Mouse (Mus musculus): Measurements from ENCODE around the gene Slc35b1. TPM values are rescaled to one million over a fixed set of nuclear protein-coding genes. Genes with fewer than 3 reads are reported as not detected.
A peak's percentile ranks its signal among the peaks of the same experiment; 100 is the strongest.

Slc35b1 gene
- polyA plus RNA-seq, 1 experiment: 77.9 TPM

DNA sequence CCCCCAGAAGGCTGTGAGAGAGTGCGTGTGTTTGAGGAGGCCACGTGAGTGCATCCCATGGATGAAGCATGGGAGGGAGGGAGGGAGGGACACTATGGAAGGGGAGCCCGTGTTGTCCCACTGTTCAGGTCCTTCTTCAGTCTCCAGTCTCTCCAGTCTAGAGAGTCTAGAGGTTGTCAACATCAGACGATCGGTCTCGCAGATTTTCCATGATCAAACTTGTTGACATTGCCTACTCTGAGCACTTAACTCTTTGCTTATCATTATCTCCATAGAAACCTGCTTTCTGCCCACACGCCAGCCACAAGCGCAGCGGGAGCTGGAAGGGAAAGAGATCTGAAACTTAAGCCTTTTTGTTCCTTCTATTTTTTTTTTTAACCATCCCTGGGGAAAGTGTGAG lies 5.6 kb upstream of the Slc35b1 start:
- H3K27ac ChIP-seq (ENCODE audit: insufficient read depth, low read length): no peak overlapping the region
- TF ChIP-seq POLR2A (IDR thresholded peaks at IDR 0.05; ENCODE audit: extremely low read depth, insufficient read depth, low read length) (no peak), CTCF (IDR thresholded peaks at IDR 0.05; ENCODE audit: extremely low read depth, insufficient read depth, low read length) (no peak)
- peaks cover 4% of the 10 kb centered on the region; the same call in 1 of the 2 replicates for H3K4me1 ChIP-seq (ENCODE audit: control insufficient read depth, insufficient read depth, low read length)
- no peak overlapping the region for H3K4me3 ChIP-seq (ENCODE audit: insufficient read depth, low read length)

DNA sequence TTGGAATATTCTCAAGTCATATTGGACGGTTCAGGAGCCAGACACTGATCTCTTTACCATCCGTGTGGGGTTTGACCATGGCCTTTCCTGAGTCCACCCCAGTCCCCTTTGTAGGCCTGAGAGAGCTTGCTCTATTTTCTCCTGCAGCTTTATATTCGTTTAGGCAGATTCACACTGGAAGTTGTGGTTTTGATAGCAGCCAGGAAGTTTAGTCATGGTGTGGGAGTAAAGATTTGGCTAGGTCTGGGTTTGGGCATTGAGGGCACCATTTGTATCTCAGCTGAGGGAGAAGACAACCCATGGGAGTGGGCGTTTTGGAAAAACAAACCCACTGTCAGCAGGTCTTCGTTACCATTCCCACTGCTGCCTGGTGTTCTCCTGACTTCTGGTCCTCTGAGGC lies 4.9 kb upstream of the Slc35b1 start:
- H3K27ac ChIP-seq (ENCODE audit: insufficient read depth, low read length): no peak overlapping the region
- H3K4me3 ChIP-seq (ENCODE audit: insufficient read depth, low read length): no peak overlapping the region
- H3K4me1 ChIP-seq (ENCODE audit: control insufficient read depth, insufficient read depth, low read length): peaks cover 4% of the 10 kb centered on the region; the same call in 1 of the 2 replicates
- TF ChIP-seq CTCF (IDR thresholded peaks at IDR 0.05; ENCODE audit: extremely low read depth, insufficient read depth, low read length) (no peak), POLR2A (IDR thresholded peaks at IDR 0.05; ENCODE audit: extremely low read depth, insufficient read depth, low read length) (no peak)

DNA sequence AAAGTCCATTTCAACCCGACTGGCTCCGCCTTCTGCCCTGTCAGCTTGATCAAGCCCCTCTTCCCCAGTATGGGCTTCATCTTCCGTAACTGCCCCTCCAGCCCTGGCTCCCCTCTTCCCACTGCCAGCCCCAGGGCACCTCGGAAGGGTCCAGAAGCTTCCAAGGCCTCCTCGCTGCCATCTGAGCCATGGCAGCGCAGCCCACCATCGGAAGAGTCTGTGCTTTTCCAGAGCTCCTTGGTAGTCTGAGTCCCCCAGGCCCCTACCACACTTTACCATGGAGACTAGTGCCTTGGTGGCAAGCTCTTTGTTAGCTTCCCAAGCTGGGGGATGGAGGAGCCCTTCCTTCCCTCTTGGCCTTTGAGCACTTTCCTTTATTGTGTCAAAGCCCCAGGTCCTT lies 3.8 kb upstream of the Slc35b1 start:
- Histone ChIP-seq H3K4me1 (ENCODE audit: control insufficient read depth, insufficient read depth, low read length) (peaks cover 4% of the 10 kb centered on the region; the same call in 1 of the 2 replicates), H3K4me3 (ENCODE audit: insufficient read depth, low read length) (no peak overlapping the region), H3K27ac (ENCODE audit: insufficient read depth, low read length) (no peak overlapping the region)
- no peak for TF ChIP-seq CTCF (IDR thresholded peaks at IDR 0.05; ENCODE audit: extremely low read depth, insufficient read depth, low read length)
- TF ChIP-seq POLR2A (IDR thresholded peaks at IDR 0.05; ENCODE audit: extremely low read depth, insufficient read depth, low read length): no peak

DNA sequence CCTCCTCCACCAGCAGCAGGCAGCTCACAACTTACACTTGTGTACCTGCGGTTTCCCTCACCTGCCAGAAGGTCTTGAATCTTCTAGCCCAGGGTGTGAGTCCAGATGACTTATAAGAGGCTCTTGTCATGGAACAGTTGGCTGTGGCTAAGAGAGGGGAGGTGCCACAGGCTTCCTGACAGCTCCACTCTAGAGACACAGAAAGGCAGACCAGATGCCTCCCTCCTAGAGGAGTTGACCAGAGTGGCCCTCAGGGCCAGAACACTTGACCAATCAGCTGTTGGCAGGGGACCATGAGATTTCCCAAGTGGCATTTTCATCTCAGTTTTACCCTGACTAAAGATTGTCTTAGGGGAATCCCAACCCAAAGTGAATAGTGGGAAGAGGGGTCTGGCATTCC lies 3.3 kb upstream of the Slc35b1 start:
- Histone ChIP-seq H3K27ac (ENCODE audit: insufficient read depth, low read length) (no peak overlapping the region), H3K4me3 (ENCODE audit: insufficient read depth, low read length) (no peak overlapping the region), H3K4me1 (ENCODE audit: control insufficient read depth, insufficient read depth, low read length) (peaks cover 4% of the 10 kb centered on the region; the same call in 1 of the 2 replicates)
- TF ChIP-seq CTCF (IDR thresholded peaks at IDR 0.05; ENCODE audit: extremely low read depth, insufficient read depth, low read length) (no peak), POLR2A (IDR thresholded peaks at IDR 0.05; ENCODE audit: extremely low read depth, insufficient read depth, low read length) (no peak)

DNA sequence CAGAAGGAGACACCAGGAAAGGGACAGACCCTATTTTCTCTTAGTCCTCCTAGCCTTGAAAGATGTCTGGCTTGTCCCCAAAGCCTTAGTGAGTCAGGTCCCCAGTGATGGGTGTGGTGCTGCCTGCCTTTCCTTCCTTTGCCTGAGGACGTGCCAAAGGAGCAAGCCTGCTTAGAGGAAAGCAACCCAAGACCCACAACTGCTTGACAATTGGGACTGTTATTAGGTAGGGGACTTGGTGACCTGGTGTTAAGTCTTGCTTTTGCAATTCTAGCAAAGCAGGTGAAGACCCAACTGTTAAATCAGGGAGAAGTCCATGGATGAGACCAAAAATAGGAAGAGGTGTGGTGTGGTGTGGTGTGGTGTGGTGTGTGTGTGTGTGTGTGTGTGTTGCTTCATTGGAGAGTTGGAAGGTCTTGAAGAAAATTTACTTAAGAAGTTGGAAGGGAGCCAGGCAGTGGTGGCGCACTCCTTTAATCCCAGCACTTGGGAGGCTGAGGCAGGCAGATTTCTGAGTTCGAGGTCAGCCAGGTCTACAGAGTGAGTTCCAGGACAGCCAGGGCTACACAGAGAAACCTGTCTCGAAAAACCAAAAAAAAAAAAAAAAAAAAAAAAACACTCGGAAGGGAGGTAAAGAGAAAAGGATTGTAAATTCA lies 1.0 kb upstream of the Slc35b1 start:
- H3K4me1 ChIP-seq (ENCODE audit: control insufficient read depth, insufficient read depth, low read length): peaks cover 5% of the 10 kb centered on the region; the same call in 1 of the 2 replicates
- H3K27ac ChIP-seq (ENCODE audit: insufficient read depth, low read length): no peak overlapping the region
- no peak overlapping the region for H3K4me3 ChIP-seq (ENCODE audit: insufficient read depth, low read length)
- no peak for TF ChIP-seq CTCF (IDR thresholded peaks at IDR 0.05; ENCODE audit: extremely low read depth, insufficient read depth, low read length)
- TF ChIP-seq POLR2A (IDR thresholded peaks at IDR 0.05; ENCODE audit: extremely low read depth, insufficient read depth, low read length): no peak

DNA sequence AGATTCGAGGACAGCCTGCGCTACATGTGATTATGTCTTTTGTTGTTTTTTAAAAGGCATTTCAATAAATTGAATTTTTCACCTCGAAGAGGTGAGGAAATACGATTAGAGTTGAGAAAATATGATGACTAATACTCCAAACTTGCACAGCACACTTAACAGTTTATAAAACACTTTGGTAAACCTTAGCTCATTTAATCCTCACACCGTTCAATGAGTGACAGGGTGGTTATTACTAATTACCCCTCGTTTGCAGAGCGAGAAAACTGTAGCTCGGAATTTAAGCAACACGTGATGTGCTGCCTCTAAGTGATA lies 531 bp upstream of the Slc35b1 start:
- Histone ChIP-seq H3K27ac (ENCODE audit: insufficient read depth, low read length) (no peak overlapping the region), H3K4me1 (ENCODE audit: control insufficient read depth, insufficient read depth, low read length) (peaks cover 5% of the 10 kb centered on the region; the same call in 1 of the 2 replicates), H3K4me3 (ENCODE audit: insufficient read depth, low read length) (peak overlapping the region; percentile 93; the same call in 1 of the 2 replicates)
- TF ChIP-seq POLR2A (IDR thresholded peaks at IDR 0.05; ENCODE audit: extremely low read depth, insufficient read depth, low read length) (no peak), CTCF (IDR thresholded peaks at IDR 0.05; ENCODE audit: extremely low read depth, insufficient read depth, low read length) (no peak)

DNA sequence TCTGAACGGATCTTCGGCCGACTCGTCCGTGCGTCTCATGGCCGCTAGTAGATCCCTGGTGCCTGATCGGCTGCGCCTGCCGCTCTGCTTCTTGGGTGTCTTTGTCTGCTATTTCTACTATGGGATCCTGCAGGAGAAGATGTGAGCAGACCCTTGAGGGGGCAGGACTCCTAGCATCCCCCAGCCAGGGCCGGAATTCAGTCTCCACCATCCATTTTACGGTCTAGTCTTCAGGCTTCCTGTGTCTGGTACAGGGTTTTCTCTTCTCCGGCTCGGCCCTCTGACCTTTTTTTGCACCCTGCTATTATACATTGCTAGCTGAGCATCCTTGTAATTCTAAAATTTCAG lies 455 bp downstream of the Slc35b1 start:
- TF ChIP-seq POLR2A (IDR thresholded peaks at IDR 0.05; ENCODE audit: extremely low read depth, insufficient read depth, low read length) (no peak), CTCF (IDR thresholded peaks at IDR 0.05; ENCODE audit: extremely low read depth, insufficient read depth, low read length) (no peak)
- Histone ChIP-seq H3K4me1 (ENCODE audit: control insufficient read depth, insufficient read depth, low read length) (peaks cover 3% of the 10 kb centered on the region; the same call in 1 of the 2 replicates), H3K4me3 (ENCODE audit: insufficient read depth, low read length) (peak overlapping the region; percentile 93), H3K27ac (ENCODE audit: insufficient read depth, low read length) (peak overlapping the region; percentile 99)

DNA sequence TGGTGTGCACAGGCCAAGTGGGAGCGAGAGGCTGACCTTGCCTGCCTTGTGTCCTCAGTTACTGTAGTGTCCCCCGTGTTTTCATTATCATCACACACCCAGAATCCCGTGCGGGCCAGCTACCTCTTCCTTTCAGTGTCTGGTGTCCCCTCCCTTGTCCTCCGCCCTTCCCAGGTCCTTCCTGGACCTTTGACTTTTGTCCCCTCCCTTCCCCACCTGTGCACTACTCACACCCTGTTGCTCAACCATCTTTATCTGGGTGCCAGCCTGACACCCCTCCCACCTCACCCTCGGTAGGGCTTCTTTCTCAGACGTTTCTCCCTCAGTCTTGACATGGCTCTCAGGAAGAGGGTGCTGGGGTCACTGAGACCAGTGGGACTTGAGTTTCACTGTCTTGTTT lies 2.9 kb downstream of the Slc35b1 start:
- TF ChIP-seq CTCF (IDR thresholded peaks at IDR 0.05; ENCODE audit: extremely low read depth, insufficient read depth, low read length) (no peak), POLR2A (IDR thresholded peaks at IDR 0.05; ENCODE audit: extremely low read depth, insufficient read depth, low read length) (no peak)
- Histone ChIP-seq H3K27ac (ENCODE audit: insufficient read depth, low read length) (no peak overlapping the region), H3K4me3 (ENCODE audit: insufficient read depth, low read length) (no peak overlapping the region), H3K4me1 (ENCODE audit: control insufficient read depth, insufficient read depth, low read length) (peaks cover 3% of the 10 kb centered on the region; the same call in 1 of the 2 replicates)

DNA sequence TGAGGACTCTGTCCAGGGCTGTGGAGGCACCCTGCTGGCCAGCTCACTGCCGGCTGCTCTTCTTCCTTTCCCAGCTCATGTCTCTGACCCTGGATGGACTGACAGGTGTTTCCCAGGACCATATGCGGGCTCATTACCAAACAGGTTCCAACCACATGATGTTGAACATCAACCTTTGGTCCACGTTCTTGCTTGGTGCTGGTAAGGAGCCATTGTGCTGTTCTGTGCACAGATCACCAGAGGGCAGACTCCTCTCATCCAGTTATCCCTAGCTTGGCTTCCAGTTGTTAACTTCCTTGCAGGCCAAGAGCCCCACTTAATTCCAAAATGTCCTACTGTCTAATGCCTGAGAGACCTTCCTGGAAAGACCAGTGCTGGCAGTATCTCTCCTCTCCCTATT lies 4.5 kb downstream of the Slc35b1 start:
- H3K4me1 ChIP-seq (ENCODE audit: control insufficient read depth, insufficient read depth, low read length): peaks cover 3% of the 10 kb centered on the region; the same call in 1 of the 2 replicates
- no peak overlapping the region for H3K27ac ChIP-seq (ENCODE audit: insufficient read depth, low read length)
- no peak for TF ChIP-seq POLR2A (IDR thresholded peaks at IDR 0.05; ENCODE audit: extremely low read depth, insufficient read depth, low read length)
- TF ChIP-seq CTCF (IDR thresholded peaks at IDR 0.05; ENCODE audit: extremely low read depth, insufficient read depth, low read length): peak; percentile 71
- H3K4me3 ChIP-seq (ENCODE audit: insufficient read depth, low read length): no peak overlapping the region

DNA sequence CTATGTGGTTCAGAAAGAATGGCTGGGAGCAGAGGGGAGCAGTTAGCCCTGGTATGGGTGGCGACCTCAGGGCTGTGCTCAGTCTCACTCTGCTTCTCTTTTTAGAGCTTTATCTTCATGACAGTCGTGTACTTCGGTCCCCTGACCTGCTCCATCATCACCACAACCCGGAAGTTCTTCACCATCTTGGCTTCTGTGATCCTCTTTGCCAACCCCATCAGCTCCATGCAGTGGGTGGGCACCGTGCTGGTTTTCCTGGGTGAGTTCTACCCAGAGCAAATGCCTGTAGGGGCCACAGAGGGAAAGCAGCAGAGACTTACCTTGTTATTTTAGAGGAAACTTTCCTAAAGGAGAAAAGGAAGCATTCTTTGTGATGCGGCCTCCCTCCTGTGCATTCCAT lies 5.9 kb downstream of the Slc35b1 start:
- Histone ChIP-seq H3K27ac (ENCODE audit: insufficient read depth, low read length) (no peak overlapping the region), H3K4me3 (ENCODE audit: insufficient read depth, low read length) (no peak overlapping the region), H3K4me1 (ENCODE audit: control insufficient read depth, insufficient read depth, low read length) (peaks cover 3% of the 10 kb centered on the region; the same call in 1 of the 2 replicates)
- TF ChIP-seq POLR2A (IDR thresholded peaks at IDR 0.05; ENCODE audit: extremely low read depth, insufficient read depth, low read length) (no peak), CTCF (IDR thresholded peaks at IDR 0.05; ENCODE audit: extremely low read depth, insufficient read depth, low read length) (no peak)

Measured in cortical plate, adult 2 months (tissue).